Mouse (Mus musculus) spleen, adult 2 months (tissue): ENCODE data around the gene Taf1c. TPM values are rescaled to one million over a fixed set of nuclear protein-coding genes. Genes with fewer than 3 reads are reported as not detected.

Source experiments
- DNase-seq, 2 experiments: peaks; one replicate each; pipeline versions ENCODE4 v3.0.0 to v3.0.0-alpha.2; 2012 to 2021; ENCODE audit warnings: low spot score in 2 of 2, low read depth in 1 of 2
- H3K27ac ChIP-seq: fragments of 200-500 bp; 2 replicates; pipeline ENCODE4 v1.5.1; 2012; ENCODE audit warnings: low read length, inconsistent platforms; ENCODE audit not compliant: insufficient read depth
- H3K27me3 ChIP-seq: fragments of 200-500 bp; 2 replicates; pipeline ENCODE4 v1.6.1; 2012; ENCODE audit warnings: mild to moderate bottlenecking, moderate library complexity, low read length, inconsistent platforms; ENCODE audit not compliant: control insufficient read depth, insufficient read depth
- H3K36me3 ChIP-seq: fragments of 200-500 bp; 2 replicates; pipeline ENCODE4 v1.6.1; 2012; ENCODE audit warnings: mild to moderate bottlenecking, low read length, inconsistent platforms; ENCODE audit not compliant: control insufficient read depth, insufficient read depth
- H3K4me1 ChIP-seq: fragments of 200-500 bp; 2 replicates; pipeline ENCODE4 v1.6.1; 2011; ENCODE audit warnings: inconsistent platforms; ENCODE audit not compliant: control insufficient read depth, insufficient read depth, insufficient read length
- H3K4me3 ChIP-seq: fragments of 200-500 bp; 2 replicates; pipeline ENCODE4 v1.5.1; 2011; ENCODE audit warnings: mild to moderate bottlenecking, inconsistent platforms; ENCODE audit not compliant: insufficient read depth, insufficient read length; ENCODE audit errors: extremely low read depth
- CTCF ChIP-seq: fragments of 200-500 bp; IDR thresholded peaks from 2 replicates; pipeline ENCODE4 v1.5.1; 2011; ENCODE audit warnings: mild to moderate bottlenecking, inconsistent platforms; ENCODE audit not compliant: insufficient read depth, insufficient read length, insufficient replicate concordance; ENCODE audit errors: extremely low read depth
- POLR2A ChIP-seq: fragments of 200-500 bp; IDR thresholded peaks from 2 replicates; pipeline ENCODE4 v1.6.1; 2011; ENCODE audit warnings: low read depth, low read length, inconsistent platforms
- WGBS: fragments of 180-500 bp; shearing (Covaris S2); methylation state at CpG from one replicate; pipeline ENCODE4 v1.1.7; 2018; 5-methylcytosine and 5-hydroxymethylcytosine counted together
- polyA plus RNA-seq: library from polyadenylated mRNA; depleted of rRNA; stranded (reverse); fragments of >200 nt; gene quantifications from 2 replicates; pipeline ENCODE4 v1.2.3, GENCODE M21; 2012

Gene Taf1c
- polyA plus RNA-seq, 1 experiment: 28.7 TPM

DNA sequence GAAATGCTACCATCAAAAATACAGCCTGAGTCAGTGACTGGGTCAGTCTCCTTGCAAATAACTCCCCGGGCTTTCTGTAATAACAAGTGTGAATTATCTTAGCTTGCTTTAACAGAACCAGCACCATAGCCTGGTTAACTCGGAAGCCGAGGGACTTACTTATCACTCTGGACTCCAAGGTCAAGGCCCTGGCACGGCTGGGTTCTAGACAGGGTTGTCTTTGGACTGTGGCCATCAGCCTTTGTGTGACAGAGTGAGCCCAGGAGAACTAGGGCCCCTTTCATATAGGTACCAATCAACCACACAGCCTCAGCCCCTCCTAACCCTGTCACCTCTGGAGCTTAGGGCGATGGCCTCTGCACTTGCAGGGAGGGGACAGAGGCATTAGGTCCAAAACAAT, 36.0 kb upstream of the Taf1c start:
- 87% methylated on average over 5 of the region's 5 CpGs for WGBS
- H3K4me3 ChIP-seq: no peak overlapping the region

DNA sequence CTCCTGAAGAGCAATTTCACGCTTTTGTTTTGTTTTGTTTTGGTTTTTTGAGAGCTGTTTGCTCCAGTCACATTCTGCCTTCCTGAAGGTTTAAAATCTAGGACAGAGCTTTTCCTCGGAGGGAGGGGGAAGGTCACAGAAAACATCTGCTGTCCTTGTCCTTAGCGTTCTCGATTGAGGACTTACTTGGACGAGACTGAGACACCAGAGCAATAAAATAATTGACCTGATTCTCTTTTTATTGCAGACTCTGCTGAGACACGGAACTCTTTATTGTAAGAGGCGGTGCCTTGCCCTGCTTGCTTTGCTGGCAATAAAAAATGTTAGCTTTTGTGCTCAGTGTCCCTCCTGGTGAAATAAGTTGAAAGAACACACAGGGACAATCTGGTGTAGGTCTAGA, 34.8 kb upstream of the Taf1c start:
- H3K4me1 ChIP-seq: no peaks in the 10 kb centered on the region
- 59% methylated on average over 7 of the region's 7 CpGs for WGBS
- no peak for DNase-seq
- H3K36me3 ChIP-seq: no peaks in the 10 kb centered on the region
- H3K4me3 ChIP-seq: no peak overlapping the region
- TF ChIP-seq CTCF: no peak
- no peak for TF ChIP-seq POLR2A
- no peak overlapping the region for H3K27ac ChIP-seq
- H3K27me3 ChIP-seq: no peaks in the 10 kb centered on the region

More for the DNA sequence above, 36.0 kb upstream of the Taf1c start:
- no peak for DNase-seq
- no peak for TF ChIP-seq POLR2A
- no peak for TF ChIP-seq CTCF
- Histone ChIP-seq H3K27me3 (no peaks in the 10 kb centered on the region), H3K36me3 (no peaks in the 10 kb centered on the region), H3K4me1 (no peaks in the 10 kb centered on the region), H3K27ac (no peak overlapping the region)

DNA sequence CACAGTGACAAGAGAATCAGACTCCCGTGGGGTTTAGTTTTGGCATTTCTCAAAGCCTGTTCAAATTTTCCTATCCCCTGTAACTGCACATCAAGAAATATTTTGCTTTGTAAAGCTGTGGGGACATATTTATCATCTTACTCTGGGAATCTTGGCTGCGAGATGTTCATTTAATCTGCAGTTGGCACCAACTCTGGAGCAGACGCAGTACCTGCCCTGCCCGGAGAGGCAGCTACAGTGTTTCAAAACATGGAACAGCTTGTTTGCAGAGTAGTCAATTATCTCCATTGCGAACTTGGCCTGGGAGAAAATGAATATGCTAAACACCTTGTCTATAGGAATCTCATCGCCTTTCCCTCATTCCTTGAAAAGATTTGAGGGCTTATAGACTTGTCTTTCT, 33.2 kb upstream of the Taf1c start:
- H3K36me3 ChIP-seq: no peaks in the 10 kb centered on the region
- H3K4me3 ChIP-seq: no peak overlapping the region
- 85% methylated on average over 6 of the region's 6 CpGs for WGBS
- TF ChIP-seq POLR2A (no peak), CTCF (no peak)
- no peaks in the 10 kb centered on the region for H3K4me1 ChIP-seq
- H3K27ac ChIP-seq: no peak overlapping the region
- H3K27me3 ChIP-seq: no peaks in the 10 kb centered on the region
- no peak for DNase-seq

DNA sequence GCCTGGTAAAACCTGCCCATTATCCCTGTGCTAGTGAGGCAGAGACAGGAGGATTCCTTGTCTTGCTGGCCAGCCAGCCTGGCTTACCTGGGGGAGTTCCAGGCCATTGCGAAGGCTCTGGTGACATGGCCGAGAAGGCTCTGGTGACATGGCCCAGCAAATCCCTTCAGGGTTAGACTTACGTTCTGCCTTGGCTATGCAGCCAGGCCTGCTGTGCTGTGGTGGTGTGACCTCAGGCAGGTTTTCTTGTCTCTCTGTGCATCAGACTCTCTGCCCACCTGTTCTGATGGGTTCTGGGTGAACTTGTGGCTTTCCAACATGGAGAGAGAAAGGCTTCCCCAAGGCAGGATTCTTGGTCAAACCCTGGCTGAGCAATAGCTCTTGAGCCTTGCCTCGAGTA, 32.4 kb upstream of the Taf1c start:
- TF ChIP-seq CTCF (no peak), POLR2A (no peak)
- H3K27ac ChIP-seq: no peak overlapping the region
- WGBS: 88% methylated on average over 4 of the region's 4 CpGs
- no peaks in the 10 kb centered on the region for H3K36me3 ChIP-seq
- no peaks in the 10 kb centered on the region for H3K4me1 ChIP-seq
- H3K4me3 ChIP-seq: no peak overlapping the region
- DNase-seq: no peak
- no peaks in the 10 kb centered on the region; the same call in 1 of the 2 replicates for H3K27me3 ChIP-seq

DNA sequence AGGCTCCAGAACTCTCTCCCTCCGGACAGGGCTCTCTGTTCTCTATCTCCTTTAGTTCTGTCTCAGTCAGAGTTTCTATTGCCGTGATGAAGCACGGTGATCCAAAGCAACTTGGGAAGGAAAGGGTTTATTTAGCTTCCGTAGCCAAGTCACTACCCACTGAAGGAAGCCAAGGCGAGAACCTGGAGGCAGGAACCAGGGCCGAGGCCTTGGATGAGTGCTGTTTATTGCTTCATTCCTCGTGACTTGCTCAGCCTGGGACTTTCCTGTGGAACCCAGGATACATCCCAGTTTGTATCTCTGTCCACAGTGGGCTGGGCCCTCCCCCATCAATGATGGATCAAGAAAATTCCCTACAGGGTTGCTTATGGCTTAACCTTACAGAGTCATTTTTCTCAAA, 31.7 kb upstream of the Taf1c start:
- Histone ChIP-seq H3K27me3 (no peaks in the 10 kb centered on the region; the same call in 1 of the 2 replicates), H3K27ac (no peak overlapping the region), H3K36me3 (no peaks in the 10 kb centered on the region), H3K4me3 (no peak overlapping the region), H3K4me1 (no peaks in the 10 kb centered on the region)
- 63% methylated on average over 7 of the region's 7 CpGs for WGBS
- TF ChIP-seq POLR2A (no peak), CTCF (no peak)
- DNase-seq: no peak

DNA sequence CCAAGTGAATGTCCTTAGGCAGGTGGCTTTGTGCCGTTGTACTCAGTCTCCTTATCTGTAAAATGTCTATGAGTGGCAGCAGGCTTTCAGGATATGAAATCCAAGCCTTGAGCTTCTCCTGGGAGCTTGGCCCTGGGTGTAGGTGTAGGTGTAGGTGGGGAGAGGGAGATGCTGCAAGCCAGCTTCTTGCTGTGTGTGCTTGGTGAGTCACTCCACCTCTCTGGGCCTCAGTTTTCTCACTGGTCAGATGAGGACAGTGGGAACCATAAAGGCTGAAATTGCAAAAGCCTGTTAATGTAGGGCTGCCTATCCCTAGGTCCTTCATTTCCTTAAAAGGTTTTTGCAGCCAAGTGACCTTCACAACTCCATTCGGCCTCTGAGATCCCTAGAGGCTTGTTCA, 30.9 kb upstream of the Taf1c start:
- 76% methylated on average over 2 of the region's 2 CpGs for WGBS
- no peaks in the 10 kb centered on the region for H3K4me1 ChIP-seq
- H3K4me3 ChIP-seq: no peak overlapping the region
- DNase-seq: no peak
- H3K36me3 ChIP-seq: no peaks in the 10 kb centered on the region
- no peaks in the 10 kb centered on the region; the same call in 1 of the 2 replicates for H3K27me3 ChIP-seq
- TF ChIP-seq POLR2A: no peak
- no peak for TF ChIP-seq CTCF
- H3K27ac ChIP-seq: no peak overlapping the region; the same call in 1 of the 2 replicates

DNA sequence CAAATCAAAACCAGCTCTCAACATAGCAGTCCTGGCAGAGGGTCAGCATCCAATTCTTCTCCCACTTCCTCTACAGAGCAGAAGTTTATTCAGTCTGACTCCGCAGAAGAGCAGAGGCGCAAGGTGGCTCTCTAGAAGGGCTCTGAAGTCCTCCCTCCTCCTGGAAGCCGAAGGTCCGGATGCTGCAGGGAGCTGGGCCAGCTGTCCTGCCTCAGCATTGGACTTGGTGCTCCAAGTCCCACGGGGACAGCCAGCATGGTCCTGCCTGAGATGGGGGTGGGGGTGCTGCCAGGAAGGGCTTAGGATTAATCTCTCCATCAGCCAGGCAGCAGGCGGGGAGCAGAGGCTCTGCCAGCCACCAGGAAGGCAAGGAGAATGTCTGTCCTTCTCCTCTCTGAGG, 30.4 kb upstream of the Taf1c start, which contains the start of gene Kcng4:
Gene Kcng4, minus strand, starts transcription at position 303 of the 400 bp plus-strand sequence.
- DNase-seq: no peak
- Histone ChIP-seq H3K27ac (no peak within 1 kb of the TSS; the same call in 1 of the 2 replicates), H3K4me3 (no peak within 1 kb of the TSS), H3K27me3 (no peaks in the 10 kb centered on the region; the same call in 1 of the 2 replicates), H3K4me1 (no peaks in the 10 kb centered on the region), H3K36me3 (no peaks in the 10 kb centered on the region)
- TF ChIP-seq POLR2A (no peak), CTCF (no peak)
- 25% methylated on average over 6 of the region's 6 CpGs for WGBS
